Mouse (Mus musculus) cortical plate, adult 2 months (tissue): ENCODE results near the gene Intu. TPM values are rescaled to one million over a fixed set of nuclear protein-coding genes. Genes with fewer than 3 reads are reported as not detected.
A peak's percentile ranks its signal among the peaks of the same experiment; 100 is the strongest.

Source experiments
- H3K27ac ChIP-seq: fragments of 200-500 bp; 2 replicates; pipeline ENCODE4 v1.5.1; 2012; ENCODE audit warnings: low read length, control low read depth, inconsistent platforms; ENCODE audit not compliant: insufficient read depth
- H3K4me1 ChIP-seq: fragments of 200-500 bp; 2 replicates; pipeline ENCODE4 v1.6.1; 2011; ENCODE audit warnings: low read length; ENCODE audit not compliant: control insufficient read depth, insufficient read depth
- H3K4me3 ChIP-seq: fragments of 200-500 bp; 2 replicates; pipeline ENCODE4 v1.5.1; 2011; ENCODE audit warnings: mild to moderate bottlenecking, low read length, control low read depth; ENCODE audit not compliant: insufficient read depth
- CTCF ChIP-seq: fragments of 200-500 bp; IDR thresholded peaks from 2 replicates; pipeline ENCODE4 v1.5.1; 2011; ENCODE audit warnings: mild to moderate bottlenecking, control low read depth, low read length; ENCODE audit not compliant: insufficient read depth; ENCODE audit errors: extremely low read depth
- POLR2A ChIP-seq: fragments of 200-500 bp; IDR thresholded peaks from 2 replicates; pipeline ENCODE4 v1.6.1; 2011; ENCODE audit warnings: mild to moderate bottlenecking, low read length, control low read depth; ENCODE audit not compliant: insufficient read depth; ENCODE audit errors: extremely low read depth
- polyA plus RNA-seq: library from polyadenylated mRNA; depleted of rRNA; stranded (reverse); fragments of >200 nt; gene quantifications from 2 replicates; pipeline ENCODE4 v1.2.3, GENCODE M21; 2012; rRNA removed

Intu gene
- polyA plus RNA-seq, 1 experiment: 7.7 TPM

GRCm38 (mm10) chr3:40745661-40746547, 214.8 kb downstream of the Intu start:
- H3K4me1 ChIP-seq: peaks cover 2% of the 10 kb centered on the region; the same call in 1 of the 2 replicates
- H3K27ac ChIP-seq: peak overlapping the region; percentile 86
- TF ChIP-seq POLR2A: no peak
- TF ChIP-seq CTCF: no peak
- H3K4me3 ChIP-seq: peak overlapping the region; percentile 93

Other genes with a start within 250 kb of the Intu start
- gene Slc25a31, start 177.6 kb downstream of the Intu start, polyA plus RNA-seq: 0.08 and 0.10 TPM in 2 replicates
- 41.4 and 44.4 TPM in 2 replicates for gene Hspa4l, start 213.2 kb downstream of the Intu start, polyA plus RNA-seq